Mouse (Mus musculus): Measurements from ENCODE around the gene Ccdc106.

GRCm38 (mm10) chr7:5081241-5081640 is 60.9 kb downstream of the Ccdc106 start:
- TF ChIP-seq CTCF (IDR thresholded peaks at IDR 0.05; ENCODE audit: control insufficient read depth, insufficient read depth, insufficient read length) = no peak
- no peak for TF ChIP-seq MAX (IDR thresholded peaks at IDR 0.05)
- TF ChIP-seq USF1 (IDR thresholded peaks at IDR 0.05; ENCODE audit: low read depth) = no peak
- TF ChIP-seq MYOD1 (IDR thresholded peaks at IDR 0.05; ENCODE audit: control insufficient read depth, insufficient read length, low read depth) = no peak
